Mouse (Mus musculus) olfactory bulb, adult 2 months (tissue): ENCODE data around the gene Dnal4.

Experiments
- CTCF ChIP-seq: fragments of 200-500 bp; IDR thresholded peaks from 2 replicates; pipeline ENCODE4 v1.5.1; 2012; ENCODE audit warnings: low read depth, mild to moderate bottlenecking, low read length, moderate library complexity; ENCODE audit not compliant: insufficient read depth
- POLR2A ChIP-seq: fragments of 200-500 bp; IDR thresholded peaks from 2 replicates; pipeline ENCODE4 v1.6.1; 2012; ENCODE audit warnings: mild to moderate bottlenecking, low read depth, low read length, moderate library complexity; ENCODE audit not compliant: insufficient read depth

- TF ChIP-seq CTCF (no peak), POLR2A (no peak)
Measured at GRCm38 (mm10) chr15:79720796-79721195, 56.9 kb downstream of the Dnal4 start.
